Mouse (Mus musculus) bone marrow, adult 2 months (tissue): Measurements from ENCODE around the gene 4933405L10Rik. TPM values are rescaled to one million over a fixed set of nuclear protein-coding genes. Genes with fewer than 3 reads are reported as not detected.

Experiments used
- H3K27ac ChIP-seq: fragments of 200-500 bp; 2 replicates; pipeline ENCODE4 v1.5.1; 2012; ENCODE audit warnings: low read depth, mild to moderate bottlenecking, control low read depth, inconsistent platforms, low read length; ENCODE audit not compliant: control insufficient read depth, poor library complexity, insufficient read depth
- H3K4me1 ChIP-seq: fragments of 200-500 bp; 2 replicates; pipeline ENCODE4 v1.6.1; 2011; ENCODE audit warnings: low read length; ENCODE audit not compliant: control insufficient read depth, insufficient read depth
- H3K4me3 ChIP-seq: fragments of 200-500 bp; replicated peaks from 2 replicates; pipeline ENCODE3; 2011; ENCODE audit warnings: mild to moderate bottlenecking, low read depth, low read length, control low read depth; ENCODE audit not compliant: control insufficient read depth
- CTCF ChIP-seq: fragments of 200-500 bp; IDR thresholded peaks from 2 replicates; pipeline ENCODE4 v1.5.1; 2011; ENCODE audit warnings: low read length, control low read depth; ENCODE audit not compliant: control insufficient read depth, insufficient read depth
- POLR2A ChIP-seq: fragments of 200-500 bp; IDR thresholded peaks from 2 replicates; pipeline ENCODE4 v1.6.1; 2011; ENCODE audit warnings: low read depth, mild to moderate bottlenecking, control low read depth, low read length, borderline replicate concordance; ENCODE audit not compliant: control insufficient read depth
- WGBS: fragments of 180-500 bp; shearing (Covaris S2); methylation state at CpG from one replicate; pipeline ENCODE4 v1.1.7; 2018; 5-methylcytosine and 5-hydroxymethylcytosine counted together
- polyA plus RNA-seq: library from polyadenylated mRNA; stranded (reverse); fragments of >200 nt; gene quantifications from 2 replicates; pipeline ENCODE4 v1.2.4, GENCODE M21; 2011; ENCODE audit warnings: low replicate concordance; ENCODE audit not compliant: missing spikeins, insufficient read depth, insufficient read length

4933405L10Rik gene
- polyA plus RNA-seq, 1 experiment: not detected

- H3K4me1 ChIP-seq: peaks cover 4% of the 10 kb centered on the region; the same call in 1 of the 2 replicates
- no peak overlapping the region for H3K27ac ChIP-seq
- WGBS: 76% methylated on average over 2 of the region's 2 CpGs
- no peak overlapping the region for H3K4me3 ChIP-seq
- TF ChIP-seq CTCF: no peak
- TF ChIP-seq POLR2A: no peak
These were observed 47.2 kb downstream of the 4933405L10Rik start for GRCm38 (mm10) chr8:105754688-105755087.

- H3K27ac ChIP-seq: no peak overlapping the region
- H3K4me3 ChIP-seq: peak overlapping the region; percentile 86
- WGBS: 11% methylated on average over 12 of the region's 12 CpGs
- TF ChIP-seq POLR2A: no peak
- TF ChIP-seq CTCF: no peak
- H3K4me1 ChIP-seq: no peaks in the 10 kb centered on the region; the same call in 1 of the 2 replicates
These were observed 50.4 kb downstream of the 4933405L10Rik start for GRCm38 (mm10) chr8:105757796-105758276.

- H3K4me1 ChIP-seq: no peaks in the 10 kb centered on the region; the same call in 1 of the 2 replicates
- 2% methylated on average over 57 of the region's 57 CpGs for WGBS
- TF ChIP-seq POLR2A: no peak; the same call in 1 of the 2 replicates
- TF ChIP-seq CTCF: no peak
- peak within 1 kb of the TSS; percentile 13; the same call in 1 of the 2 replicates for H3K27ac ChIP-seq
- H3K4me3 ChIP-seq: peak within 1 kb of the TSS; percentile 86
These were observed 51.0 kb downstream of the 4933405L10Rik start, which contains the start of gene Gfod2 for GRCm38 (mm10) chr8:105758277-105759108. TSS of gene Gfod2 (minus strand) at chr8:105758664.

Other genes with a start within 250 kb of the 4933405L10Rik start
- gene Tppp3, start 236.1 kb upstream of the 4933405L10Rik start, polyA plus RNA-seq: 3.3 and 3.5 TPM in 2 replicates
- gene Zdhhc1, start 210.8 kb upstream of the 4933405L10Rik start, polyA plus RNA-seq: 7.3 and 10.1 TPM in 2 replicates
- 0.82 TPM in 1 of 2 replicates, not detected in the other for gene Hsd11b2, start 188.9 kb upstream of the 4933405L10Rik start, polyA plus RNA-seq
- gene Atp6v0d1, start 141.6 kb upstream of the 4933405L10Rik start, polyA plus RNA-seq: 37.5 and 58.3 TPM in 2 replicates
- 11.9 and 23.1 TPM in 2 replicates for gene Ripor1, start 102.4 kb upstream of the 4933405L10Rik start, polyA plus RNA-seq
- 77.0 and 79.4 TPM in 2 replicates for gene Ctcf, start 71.1 kb upstream of the 4933405L10Rik start, polyA plus RNA-seq
- not detected in 2 replicates for gene Agrp, start 70.3 kb upstream of the 4933405L10Rik start, polyA plus RNA-seq
- gene Carmil2, start 21.4 kb upstream of the 4933405L10Rik start, polyA plus RNA-seq: 21.2 and 42.6 TPM in 2 replicates
- gene Acd, start 6.6 kb upstream of the 4933405L10Rik start, polyA plus RNA-seq: 26.8 and 33.4 TPM in 2 replicates
- 5.3 and 6.4 TPM in 2 replicates for gene Pard6a, start 6.5 kb upstream of the 4933405L10Rik start, polyA plus RNA-seq
- 11.5 and 18.9 TPM in 2 replicates for gene Enkd1, start 555 bp downstream of the 4933405L10Rik start, polyA plus RNA-seq
- 1.2 and 2.0 TPM in 2 replicates for gene Gfod2, start 51.0 kb downstream of the 4933405L10Rik start, polyA plus RNA-seq
- gene Ranbp10, start 119.7 kb downstream of the 4933405L10Rik start, polyA plus RNA-seq: 90.8 and 98.0 TPM in 2 replicates
- gene Tsnaxip1, start 120.1 kb downstream of the 4933405L10Rik start, polyA plus RNA-seq: 3.6 TPM in 1 of 2 replicates, not detected in the other
- gene Cenpt, start 145.6 kb downstream of the 4933405L10Rik start, polyA plus RNA-seq: 30.3 and 73.2 TPM in 2 replicates
- gene Thap11, start 147.5 kb downstream of the 4933405L10Rik start, polyA plus RNA-seq: 9.8 and 12.6 TPM in 2 replicates
- gene Nutf2, start 152.9 kb downstream of the 4933405L10Rik start, polyA plus RNA-seq: 35.2 and 54.8 TPM in 2 replicates
- gene Edc4, start 173.2 kb downstream of the 4933405L10Rik start, polyA plus RNA-seq: 18.9 and 44.1 TPM in 2 replicates
- gene Nrn1l, start 185.9 kb downstream of the 4933405L10Rik start, polyA plus RNA-seq: 2.5 TPM in 1 of 2 replicates, not detected in the other
- 2.9 and 6.0 TPM in 2 replicates for gene Pskh1, start 192.8 kb downstream of the 4933405L10Rik start, polyA plus RNA-seq
- not detected in 2 replicates for gene Ctrl, start 226.2 kb downstream of the 4933405L10Rik start, polyA plus RNA-seq
- 88.5 and 149 TPM in 2 replicates for gene Psmb10, start 230.8 kb downstream of the 4933405L10Rik start, polyA plus RNA-seq
- 4.6 and 15.5 TPM in 2 replicates for gene Lcat, start 235.7 kb downstream of the 4933405L10Rik start, polyA plus RNA-seq